Mouse (Mus musculus): ENCODE measurements around the gene Trip10. TPM values are rescaled to one million over a fixed set of nuclear protein-coding genes. Genes with fewer than 3 reads are reported as not detected.

Gene Trip10
- polyA plus RNA-seq, 1 experiment from 2014 or later, result 38.1 TPM

Small RNA genes lying within 50 kb of the gene (microRNA-seq; reads per million reads assigned to microRNA genes)
- gene Mir6978, result not detected

Other genes with a start within 250 kb of the Trip10 start
- 0.87 TPM in 1 of 2 replicates, not detected in the other for gene Pspn, start 249.4 kb upstream of the Trip10 start, polyA plus RNA-seq (2015; fragmentation: Nextera tagmentation; extraction: Ambion mirVana)
- gene Gtf2f1, start 238.2 kb upstream of the Trip10 start, polyA plus RNA-seq (2015; fragmentation: Nextera tagmentation; extraction: Ambion mirVana), result 65.5 and 71.3 TPM in 2 replicates
- gene Gm17949, start 238.0 kb upstream of the Trip10 start, polyA plus RNA-seq (2015; fragmentation: Nextera tagmentation; extraction: Ambion mirVana), result 0.24 and 0.59 TPM in 2 replicates
- 45.7 and 49.8 TPM in 2 replicates for gene Khsrp, start 217.9 kb upstream of the Trip10 start, polyA plus RNA-seq (2015; fragmentation: Nextera tagmentation; extraction: Ambion mirVana)
- gene Slc25a41, start 207.8 kb upstream of the Trip10 start, polyA plus RNA-seq (2015; fragmentation: Nextera tagmentation; extraction: Ambion mirVana), result not detected in 2 replicates
- gene Crb3, start 190.3 kb upstream of the Trip10 start, polyA plus RNA-seq (2015; fragmentation: Nextera tagmentation; extraction: Ambion mirVana), result 7.3 and 7.9 TPM in 2 replicates
- 9.1 TPM in 2 replicates for gene Slc25a23, start 189.6 kb upstream of the Trip10 start, polyA plus RNA-seq (2015; fragmentation: Nextera tagmentation; extraction: Ambion mirVana)
- 1.6 and 2.4 TPM in 2 replicates for gene Dennd1c, start 170.9 kb upstream of the Trip10 start, polyA plus RNA-seq (2015; fragmentation: Nextera tagmentation; extraction: Ambion mirVana)
- 9.4 and 10.3 TPM in 2 replicates for gene Tubb4a, start 161.7 kb upstream of the Trip10 start, polyA plus RNA-seq (2015; fragmentation: Nextera tagmentation; extraction: Ambion mirVana)
- gene Tnfsf9, start 144.1 kb upstream of the Trip10 start, polyA plus RNA-seq (2015; fragmentation: Nextera tagmentation; extraction: Ambion mirVana), result 7.9 and 8.2 TPM in 2 replicates
- gene Cd70, start 99.7 kb upstream of the Trip10 start, polyA plus RNA-seq (2015; fragmentation: Nextera tagmentation; extraction: Ambion mirVana), result not detected in 2 replicates
- gene Tnfsf14, start 55.3 kb upstream of the Trip10 start, polyA plus RNA-seq (2015; fragmentation: Nextera tagmentation; extraction: Ambion mirVana), result 0.18 TPM in 1 of 2 replicates, not detected in the other
- gene C3, start 21.3 kb upstream of the Trip10 start, polyA plus RNA-seq (2015; fragmentation: Nextera tagmentation; extraction: Ambion mirVana), result 0.13 and 4.8 TPM in 2 replicates
- gene Gpr108, start 1.0 kb upstream of the Trip10 start, polyA plus RNA-seq (2015; fragmentation: Nextera tagmentation; extraction: Ambion mirVana), result 31.6 and 33.1 TPM in 2 replicates
- gene Vav1, start 29.6 kb downstream of the Trip10 start, polyA plus RNA-seq (2015; fragmentation: Nextera tagmentation; extraction: Ambion mirVana), result 2.6 and 2.9 TPM in 2 replicates
- 4.8 and 6.4 TPM in 2 replicates for gene Adgre1, start 109.2 kb downstream of the Trip10 start, polyA plus RNA-seq (2015; fragmentation: Nextera tagmentation; extraction: Ambion mirVana)